Mouse (Mus musculus): ENCODE results near the gene Ift57. TPM values are rescaled to one million over a fixed set of nuclear protein-coding genes. Genes with fewer than 3 reads are reported as not detected.

Ift57 gene
- total and polyA plus RNA-seq, 3 experiments: 2.9 to 13.7 (median 13.4) TPM

DNA sequence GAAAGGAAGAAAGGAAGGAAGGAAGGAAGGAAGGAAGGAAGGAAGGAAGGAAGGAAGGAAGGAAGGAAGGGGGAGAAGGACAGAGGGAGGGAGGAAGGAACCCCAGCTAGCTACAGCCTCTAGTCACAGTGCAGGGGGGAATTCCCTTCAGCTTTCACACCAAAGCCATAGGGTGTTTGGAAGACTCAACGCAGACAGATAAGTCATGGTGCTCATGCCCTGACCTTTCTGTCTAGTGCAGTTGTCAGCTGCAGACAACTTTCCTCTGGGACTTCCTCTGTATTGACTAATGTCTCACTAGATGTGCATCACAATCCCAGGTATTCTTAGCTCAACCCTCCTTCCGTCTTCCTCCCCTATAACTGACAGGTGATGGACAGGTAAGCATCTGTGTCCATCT is 97.9 kb downstream of the Ift57 start:
- no peaks in the 10 kb centered on the region for H3K79me2 ChIP-seq (replicated peaks; ENCODE audit: control insufficient read depth, insufficient read depth, low read length)
- no peak overlapping the region for H3K27ac ChIP-seq
- no peaks in the 10 kb centered on the region for H3K27me3 ChIP-seq (ENCODE audit: control insufficient read depth, insufficient read depth, low read length)
- no peak overlapping the region for H3K9ac ChIP-seq (ENCODE audit: low read depth, low read length)
- H3K36me3 ChIP-seq (ENCODE audit: control insufficient read depth, insufficient read depth, low read length): 0 out of 2 replicates have a peak, but pooled peaks cover 2% of the 10 kb centered on the region
- H3K4me1 ChIP-seq (ENCODE audit: control insufficient read depth, insufficient read depth, low read length): peaks cover 10% of the 10 kb centered on the region
- intact Hi-C loops (cut with DNase I): no loop called here
- DNase-seq: no peak
- H3K4me3 ChIP-seq: no peak overlapping the region
- 87% methylated on average over 2 of the region's 2 CpGs for whole genome bisulfite sequencing
- no peak for TF ChIP-seq EP300 (IDR thresholded peaks at IDR 0.05; ENCODE audit: insufficient read depth, low read depth, low read length)
- no peak for TF ChIP-seq CTCF (IDR thresholded peaks at IDR 0.05)

DNA sequence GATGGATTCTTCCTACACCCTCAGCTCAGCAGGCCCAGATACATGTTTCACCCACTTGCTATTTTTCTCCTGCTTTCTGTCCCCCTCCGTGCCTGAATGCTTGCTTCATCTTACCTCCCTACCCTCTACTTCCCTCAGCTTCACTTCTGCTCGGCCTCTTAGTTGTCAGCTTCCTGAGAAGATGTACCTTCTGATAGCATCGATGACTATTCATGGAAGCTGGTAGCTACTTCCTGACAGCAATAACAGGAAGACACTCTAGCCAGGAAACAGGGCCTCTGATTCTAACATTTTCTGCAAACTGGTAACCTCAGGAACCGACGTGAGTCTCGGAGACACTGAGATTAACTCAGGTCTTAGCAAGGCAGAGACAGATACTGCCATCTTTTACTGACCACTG is 99.8 kb downstream of the Ift57 start:
- WGBS: 43% methylated on average over 6 of the region's 6 CpGs
- H3K36me3 ChIP-seq (ENCODE audit: control insufficient read depth, insufficient read depth, low read length): 0 out of 2 replicates have a peak, but pooled peaks cover 2% of the 10 kb centered on the region
- intact Hi-C loops (cut with DNase I): loop anchor here (2.0 kb wide), 1 partner anchor 30 kb away; no protein-coding TSS in a partner anchor
- peak in 1 of 2 experiments; percentile 18 for DNase-seq
- no peaks in the 10 kb centered on the region for H3K79me2 ChIP-seq (replicated peaks; ENCODE audit: control insufficient read depth, insufficient read depth, low read length)
- H3K27ac ChIP-seq: peak overlapping the region; percentile 63
- H3K4me1 ChIP-seq (ENCODE audit: control insufficient read depth, insufficient read depth, low read length): peaks cover 7% of the 10 kb centered on the region
- no peak overlapping the region for H3K4me3 ChIP-seq
- H3K9ac ChIP-seq (ENCODE audit: low read depth, low read length): no peak overlapping the region
- TF ChIP-seq CTCF (IDR thresholded peaks at IDR 0.05) (no peak), POLR2A (IDR thresholded peaks at IDR 0.05; ENCODE audit: insufficient read depth, low read depth, low read length) (no peak), EP300 (IDR thresholded peaks at IDR 0.05; ENCODE audit: insufficient read depth, low read depth, low read length) (no peak)
- H3K27me3 ChIP-seq (ENCODE audit: control insufficient read depth, insufficient read depth, low read length): no peaks in the 10 kb centered on the region

DNA sequence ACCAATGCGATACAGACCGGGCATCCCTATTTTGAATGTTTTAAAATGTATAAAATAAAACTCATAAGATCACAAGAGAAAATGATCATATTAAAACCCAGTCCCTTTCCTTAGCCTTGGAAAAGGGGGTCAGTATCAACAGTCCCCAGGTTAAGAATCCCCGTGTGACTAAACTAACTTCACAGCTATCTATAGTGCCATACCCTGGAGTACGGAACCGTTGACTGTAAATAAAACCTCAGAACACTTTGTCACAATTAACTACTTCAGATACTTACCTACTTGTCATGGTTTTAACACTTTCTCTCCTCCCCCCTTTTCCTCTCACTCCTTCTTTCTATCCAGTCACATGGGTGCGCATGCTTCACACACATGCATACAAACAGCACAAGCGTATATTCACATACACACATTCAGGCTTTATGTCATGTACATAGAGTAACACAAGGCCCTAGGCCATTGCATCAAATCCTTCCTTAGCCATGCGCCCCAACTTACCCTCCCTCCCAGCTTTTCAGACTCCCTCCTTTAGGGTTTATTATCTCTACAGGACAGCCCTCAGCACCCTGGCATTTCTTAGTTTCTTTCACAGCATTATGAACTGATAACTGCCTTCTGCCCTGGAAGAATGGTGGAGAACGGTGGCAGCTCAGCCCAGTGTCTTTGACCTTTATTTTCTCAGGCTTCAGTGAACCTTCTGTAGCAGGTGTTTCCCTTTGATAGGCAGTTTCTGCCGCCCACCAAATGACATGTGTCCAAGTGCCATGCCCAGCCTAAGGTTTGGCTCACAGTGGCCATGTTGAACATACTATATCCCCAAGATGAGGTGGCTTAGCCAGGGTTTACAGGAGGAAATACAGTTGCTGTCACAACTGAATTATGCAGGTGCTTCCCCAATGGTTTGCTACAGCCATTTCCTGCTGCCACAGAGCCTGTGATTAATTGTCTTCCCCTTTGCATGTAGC is 100.8 kb downstream of the Ift57 start, which contains the start of gene Cd47:
Gene Cd47, plus strand, starts transcription at position 937 of the 965 bp plus-strand sequence.
- intact Hi-C loops (cut with DNase I): loop anchor here (2.0 to 5.0 kb wide), 4 partner anchors 31 to 107 kb away; partner anchors contain the start of gene Ift57
- H3K27ac ChIP-seq: peak within 1 kb of the TSS; percentile 63
- 0 out of 2 replicates have a peak, but pooled peaks cover 2% of the 10 kb centered on the region for H3K36me3 ChIP-seq (ENCODE audit: control insufficient read depth, insufficient read depth, low read length)
- H3K4me3 ChIP-seq: no peak within 1 kb of the TSS
- H3K9ac ChIP-seq (ENCODE audit: low read depth, low read length): no peak within 1 kb of the TSS
- WGBS: 74% methylated on average over 10 of the region's 10 CpGs
- no peaks in the 10 kb centered on the region for H3K27me3 ChIP-seq (ENCODE audit: control insufficient read depth, insufficient read depth, low read length)
- H3K79me2 ChIP-seq (replicated peaks; ENCODE audit: control insufficient read depth, insufficient read depth, low read length): no peaks in the 10 kb centered on the region
- peak in 1 of 2 experiments; percentile 13 for DNase-seq
- peaks cover 7% of the 10 kb centered on the region for H3K4me1 ChIP-seq (ENCODE audit: control insufficient read depth, insufficient read depth, low read length)
- TF ChIP-seq CTCF (IDR thresholded peaks at IDR 0.05) (no peak), POLR2A (IDR thresholded peaks at IDR 0.05; ENCODE audit: insufficient read depth, low read depth, low read length) (no peak), EP300 (IDR thresholded peaks at IDR 0.05; ENCODE audit: insufficient read depth, low read depth, low read length) (no peak)

DNA sequence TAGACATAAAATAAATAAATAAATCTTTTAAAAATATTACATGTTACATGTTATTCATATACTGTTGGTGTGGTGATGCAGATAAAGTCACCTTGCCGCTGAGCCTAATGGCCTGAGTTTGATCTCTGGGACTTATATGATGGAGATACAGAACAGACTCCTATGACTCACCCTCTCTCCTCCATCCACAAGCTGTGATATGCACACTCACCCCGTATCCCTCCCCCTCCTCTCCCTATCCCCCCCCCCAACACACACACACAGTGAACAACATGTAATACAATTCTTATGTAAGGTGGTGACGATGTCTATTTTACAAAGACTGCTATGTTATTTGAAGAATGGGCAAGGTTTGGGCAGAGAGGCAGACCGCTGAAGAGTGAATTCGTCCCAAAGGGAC is 102.0 kb downstream of the Ift57 start:
- intact Hi-C loops (cut with DNase I): loop anchor here (5.0 kb wide), 3 partner anchors 56 to 106 kb away; partner anchors contain the start of gene Ift57
- H3K79me2 ChIP-seq (replicated peaks; ENCODE audit: control insufficient read depth, insufficient read depth, low read length): no peaks in the 10 kb centered on the region
- H3K36me3 ChIP-seq (ENCODE audit: control insufficient read depth, insufficient read depth, low read length): 0 out of 2 replicates have a peak, but pooled peaks cover 2% of the 10 kb centered on the region
- DNase-seq: no peak
- H3K4me3 ChIP-seq: no peak overlapping the region
- no peak overlapping the region for H3K27ac ChIP-seq
- TF ChIP-seq POLR2A (IDR thresholded peaks at IDR 0.05; ENCODE audit: insufficient read depth, low read depth, low read length) (no peak), EP300 (IDR thresholded peaks at IDR 0.05; ENCODE audit: insufficient read depth, low read depth, low read length) (no peak)
- H3K9ac ChIP-seq (ENCODE audit: low read depth, low read length): no peak overlapping the region
- H3K4me1 ChIP-seq (ENCODE audit: control insufficient read depth, insufficient read depth, low read length): peaks cover 7% of the 10 kb centered on the region
- no peaks in the 10 kb centered on the region for H3K27me3 ChIP-seq (ENCODE audit: control insufficient read depth, insufficient read depth, low read length)
- 64% methylated on average over 5 of the region's 5 CpGs for WGBS

DNA sequence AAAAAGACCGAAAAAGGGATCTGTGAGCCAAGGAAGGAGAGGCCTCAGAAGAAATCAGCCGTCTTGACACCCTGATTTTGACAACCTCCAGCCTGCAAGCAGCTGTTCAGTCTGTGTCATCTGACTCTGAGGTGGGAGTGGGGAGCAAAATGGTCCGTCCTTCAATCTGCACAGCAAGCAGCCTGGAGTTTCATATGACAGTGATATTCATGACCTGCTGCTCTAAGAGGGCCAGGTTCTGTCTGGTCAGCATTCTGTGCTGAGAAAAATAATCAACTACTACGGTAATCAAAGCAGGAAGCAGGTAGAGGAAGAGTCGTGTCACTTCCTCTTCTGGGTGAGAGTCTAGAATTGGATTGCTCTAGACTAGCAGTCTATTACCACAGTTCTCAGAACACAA is 102.4 kb downstream of the Ift57 start:
- intact Hi-C loops (cut with DNase I): loop anchor here (5.0 kb wide), 3 partner anchors 56 to 106 kb away; partner anchors contain the start of gene Ift57
- Histone ChIP-seq H3K4me3 (no peak overlapping the region), H3K36me3 (ENCODE audit: control insufficient read depth, insufficient read depth, low read length) (0 out of 2 replicates have a peak, but pooled peaks cover 2% of the 10 kb centered on the region), H3K79me2 (replicated peaks; ENCODE audit: control insufficient read depth, insufficient read depth, low read length) (no peaks in the 10 kb centered on the region), H3K27ac (no peak overlapping the region), H3K4me1 (ENCODE audit: control insufficient read depth, insufficient read depth, low read length) (peaks cover 7% of the 10 kb centered on the region), H3K27me3 (ENCODE audit: control insufficient read depth, insufficient read depth, low read length) (no peaks in the 10 kb centered on the region), H3K9ac (ENCODE audit: low read depth, low read length) (no peak overlapping the region)
- no peak for DNase-seq
- TF ChIP-seq EP300 (IDR thresholded peaks at IDR 0.05; ENCODE audit: insufficient read depth, low read depth, low read length) (no peak), POLR2A (IDR thresholded peaks at IDR 0.05; ENCODE audit: insufficient read depth, low read depth, low read length) (no peak), CTCF (IDR thresholded peaks at IDR 0.05) (no peak)
- 53% methylated on average over 5 of the region's 5 CpGs for WGBS

All from heart, adult 2 months (tissue).